Mouse (Mus musculus) liver, embryonic 14.5 days (tissue): Measurements from ENCODE around the gene Myh1.

ENCODE experiments used
- CTCF ChIP-seq: IDR thresholded peaks from 2 replicates; pipeline ENCODE4 v1.5.1; 2016; ENCODE audit warnings: antibody characterized with exemption, low read depth, control low read depth
- EP300 ChIP-seq: IDR thresholded peaks from 2 replicates; pipeline ENCODE4 v1.6.1; 2016; ENCODE audit warnings: antibody characterized with exemption, low read depth

DNA sequence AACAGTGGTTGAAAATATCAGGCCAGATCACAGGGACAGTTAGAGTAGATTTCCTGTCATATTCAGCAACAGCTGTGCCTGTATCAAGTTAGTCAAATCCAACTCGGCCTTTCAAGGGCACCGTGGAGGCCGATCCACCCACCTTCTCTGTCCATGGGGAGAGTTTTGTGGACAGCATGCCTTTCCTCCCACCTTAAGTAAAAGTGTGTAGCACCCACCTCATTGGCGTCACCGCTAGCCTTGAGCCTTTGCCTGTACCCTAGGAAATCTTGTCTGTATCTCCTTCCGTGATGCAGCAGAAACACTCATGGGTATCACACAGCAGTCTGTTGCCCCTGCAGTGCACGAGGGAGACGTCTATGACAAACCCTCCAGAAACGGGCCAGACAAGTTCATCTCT lies 36.9 kb downstream of the Myh1 start:
- no peak for TF ChIP-seq EP300
- no peak for TF ChIP-seq CTCF
